Mouse (Mus musculus) thymus, adult 2 months (tissue): ENCODE results near the gene Irf2. TPM values are rescaled to one million over a fixed set of nuclear protein-coding genes. Genes with fewer than 3 reads are reported as not detected.

Source experiments
- DNase-seq: peaks from one replicate; pipeline ENCODE4 v3.0.0; 2021
- H3K27ac ChIP-seq: fragments of 200-500 bp; 2 replicates; pipeline ENCODE4 v1.5.1; 2012; ENCODE audit warnings: low read length, control low read depth; ENCODE audit not compliant: control insufficient read depth, insufficient read depth
- H3K27me3 ChIP-seq: fragments of 200-500 bp; 2 replicates; pipeline ENCODE4 v1.6.1; 2012; ENCODE audit warnings: mild to moderate bottlenecking, low read length, moderate library complexity, mixed read lengths; ENCODE audit not compliant: control insufficient read depth, insufficient read depth
- H3K36me3 ChIP-seq: fragments of 200-500 bp; 2 replicates; pipeline ENCODE4 v1.6.1; 2012; ENCODE audit warnings: mild to moderate bottlenecking, low read length, moderate library complexity; ENCODE audit not compliant: control insufficient read depth, insufficient read depth
- H3K4me1 ChIP-seq: fragments of 200-500 bp; replicated peaks from 2 replicates; pipeline ENCODE4 v1.6.1; 2012; ENCODE audit warnings: low read length; ENCODE audit not compliant: control insufficient read depth, insufficient read depth
- H3K4me3 ChIP-seq: fragments of 200-500 bp; 2 replicates; pipeline ENCODE4 v1.5.1; 2012; ENCODE audit warnings: mild to moderate bottlenecking, low read length, control low read depth, moderate library complexity; ENCODE audit not compliant: control insufficient read depth, insufficient read depth
- CTCF ChIP-seq: fragments of 200-500 bp; IDR thresholded peaks from 2 replicates; pipeline ENCODE4 v1.5.1; 2012; ENCODE audit warnings: mild to moderate bottlenecking, control low read depth, low read length, moderate library complexity, borderline replicate concordance; ENCODE audit not compliant: control insufficient read depth, poor library complexity, insufficient read depth; ENCODE audit errors: extremely low read depth
- POLR2A ChIP-seq: fragments of 200-500 bp; IDR thresholded peaks from 2 replicates; pipeline ENCODE4 v1.6.1; 2012; ENCODE audit warnings: mild to moderate bottlenecking, low read length, control low read depth, moderate library complexity; ENCODE audit not compliant: control insufficient read depth, poor library complexity, insufficient read depth; ENCODE audit errors: extremely low read depth
- WGBS: fragments of 180-500 bp; shearing (Covaris S2); methylation state at CpG from one replicate; pipeline ENCODE4 v1.1.7; 2018; 5-methylcytosine and 5-hydroxymethylcytosine counted together
- polyA plus RNA-seq: library from polyadenylated mRNA; depleted of rRNA; stranded (reverse); fragments of >200 nt; gene quantifications from 2 replicates; pipeline ENCODE4 v1.2.3, GENCODE M21; 2012

The Irf2 gene
- polyA plus RNA-seq, 1 experiment: 29.8 TPM

- H3K27me3 ChIP-seq: no peaks in the 10 kb centered on the region
- peaks cover 19% of the 10 kb centered on the region for H3K4me1 ChIP-seq
- H3K36me3 ChIP-seq: no peaks in the 10 kb centered on the region
- peak overlapping the region; percentile 40; the same call in 1 of the 2 replicates for H3K27ac ChIP-seq
- 6% methylated on average over 11 of the region's 11 CpGs for WGBS
- DNase-seq: peak; percentile 39
- H3K4me3 ChIP-seq: no peak overlapping the region
- TF ChIP-seq CTCF (no peak), POLR2A (no peak)
These were observed 112.8 kb downstream of the Irf2 start for GRCm38 (mm10) chr8:46852377-46852776.

GRCm38 (mm10) chr8:46859164-46859846, 119.8 kb downstream of the Irf2 start:
- Histone ChIP-seq H3K27ac (peak overlapping the region; percentile 45; the same call in 1 of the 2 replicates), H3K36me3 (no peaks in the 10 kb centered on the region), H3K4me3 (no peak overlapping the region), H3K27me3 (no peaks in the 10 kb centered on the region), H3K4me1 (peaks cover 18% of the 10 kb centered on the region)
- no peak for TF ChIP-seq CTCF
- no peak for TF ChIP-seq POLR2A
- DNase-seq: peak; percentile 39
- WGBS: 8% methylated on average over 7 of the region's 7 CpGs

GRCm38 (mm10) chr8:46859847-46860167, 120.3 kb downstream of the Irf2 start:
- no peak overlapping the region for H3K27ac ChIP-seq

GRCm38 (mm10) chr8:46862508-46862907, 123.0 kb downstream of the Irf2 start:
- TF ChIP-seq CTCF (no peak), POLR2A (no peak)

More at GRCm38 (mm10) chr8:46859847-46860167, 120.3 kb downstream of the Irf2 start:
- peaks cover 18% of the 10 kb centered on the region for H3K4me1 ChIP-seq
- no peaks in the 10 kb centered on the region for H3K27me3 ChIP-seq
- TF ChIP-seq POLR2A (no peak), CTCF (no peak)
- no peaks in the 10 kb centered on the region for H3K36me3 ChIP-seq
- no peak for DNase-seq
- H3K4me3 ChIP-seq: no peak overlapping the region
- WGBS: 29% methylated on average over 8 of the region's 8 CpGs

GRCm38 (mm10) chr8:46865428-46865827, 125.9 kb downstream of the Irf2 start:
- H3K4me3 ChIP-seq: no peak overlapping the region
- 0 out of 2 replicates have a peak, but pooled peaks cover 2% of the 10 kb centered on the region for H3K4me1 ChIP-seq
- TF ChIP-seq CTCF (no peak), POLR2A (no peak)
- H3K27ac ChIP-seq: no peak overlapping the region
- no peak for DNase-seq
- no peaks in the 10 kb centered on the region for H3K36me3 ChIP-seq
- WGBS: 94% methylated on average over 1 of the region's 1 CpGs
- no peaks in the 10 kb centered on the region for H3K27me3 ChIP-seq

More at GRCm38 (mm10) chr8:46862508-46862907, 123.0 kb downstream of the Irf2 start:
- Histone ChIP-seq H3K27ac (no peak overlapping the region), H3K36me3 (no peaks in the 10 kb centered on the region), H3K4me3 (no peak overlapping the region), H3K27me3 (no peaks in the 10 kb centered on the region), H3K4me1 (peaks cover 18% of the 10 kb centered on the region)
- WGBS: 94% methylated on average over 5 of the region's 5 CpGs
- no peak for DNase-seq

GRCm38 (mm10) chr8:46867440-46867839, 127.9 kb downstream of the Irf2 start:
- H3K27ac ChIP-seq: no peak overlapping the region
- no peaks in the 10 kb centered on the region for H3K27me3 ChIP-seq
- no peaks in the 10 kb centered on the region for H3K36me3 ChIP-seq
- H3K4me1 ChIP-seq: 0 out of 2 replicates have a peak, but pooled peaks cover 2% of the 10 kb centered on the region
- no peak for TF ChIP-seq CTCF
- no peak for TF ChIP-seq POLR2A
- no peak overlapping the region for H3K4me3 ChIP-seq
- 95% methylated on average over 4 of the region's 4 CpGs for WGBS
- DNase-seq: no peak

- Histone ChIP-seq H3K36me3 (no peaks in the 10 kb centered on the region), H3K27ac (no peak overlapping the region), H3K4me1 (0 out of 2 replicates have a peak, but pooled peaks cover 2% of the 10 kb centered on the region), H3K4me3 (no peak overlapping the region), H3K27me3 (no peaks in the 10 kb centered on the region)
- no peak for DNase-seq
- TF ChIP-seq CTCF (no peak), POLR2A (no peak)
- 89% methylated on average over 8 of the region's 8 CpGs for WGBS
These were observed 129.0 kb downstream of the Irf2 start for GRCm38 (mm10) chr8:46868346-46869065.
